Mouse (Mus musculus): ENCODE measurements at regions not wholly inside any gene's neighbourhood (a gene's known extent, or its start where the extent isn't known, plus 50 kb on each side); places are given as distances from the start of the nearest gene placed in this dataset.
"Not testable (repeated sequence)": the region's sequence is repeated elsewhere in the genome, so short reads cannot be mapped to it uniquely, and the experiment has no call there.

- ATAC-seq (replicated peaks; ENCODE audit: low FRiP score, low read depth) (no peak; the same call in 1 of the 2 replicates), DNase-seq (ENCODE audit: low spot score) (peak; percentile 29)
- no peak for TF ChIP-seq CTCF (IDR thresholded peaks at IDR 0.05; ENCODE audit: low read depth)
- 32% methylated on average over 5 of the region's 5 CpGs for WGBS
- Histone ChIP-seq H3K4me3 (replicated peaks; ENCODE audit: low read depth, low read length) (no peak overlapping the region), H3K4me2 (ENCODE audit: low read length) (no peak overlapping the region), H3K27ac (no peak overlapping the region), H3K9ac (ENCODE audit: low read depth, low read length) (no peak overlapping the region), H3K36me3 (ENCODE audit: insufficient read depth, low read length) (no peaks in the 10 kb centered on the region), H3K4me1 (replicated peaks; ENCODE audit: insufficient read depth, low read length) (no peaks in the 10 kb centered on the region), H3K9me3 (replicated peaks; ENCODE audit: low read length) (0 out of 2 replicates have a peak, but pooled peaks cover 3% of the 10 kb centered on the region), H3K27me3 (ENCODE audit: insufficient read depth, low read length) (no peaks in the 10 kb centered on the region)
These were observed 280.7 kb downstream of the Setd4 start for GRCm38 (mm10) chr16:93323172-93323571.

GRCm38 (mm10) chr16:93319581-93319980 lies 284.3 kb downstream of the Setd4 start:
- TF ChIP-seq CTCF (IDR thresholded peaks at IDR 0.05; ENCODE audit: low read depth) = no peak
- WGBS = 72% methylated on average over 5 of the region's 5 CpGs
- no peak overlapping the region for H3K27ac ChIP-seq
- no peaks in the 10 kb centered on the region for H3K27me3 ChIP-seq (ENCODE audit: insufficient read depth, low read length)
- 0 out of 2 replicates have a peak, but pooled peaks cover 2% of the 10 kb centered on the region for H3K9me3 ChIP-seq (replicated peaks; ENCODE audit: low read length)
- ATAC-seq (replicated peaks; ENCODE audit: low FRiP score, low read depth) (no peak), DNase-seq (ENCODE audit: low spot score) (no peak)
- H3K9ac ChIP-seq (ENCODE audit: low read depth, low read length) = no peak overlapping the region
- H3K36me3 ChIP-seq (ENCODE audit: insufficient read depth, low read length) = no peaks in the 10 kb centered on the region
- no peak overlapping the region for H3K4me3 ChIP-seq (replicated peaks; ENCODE audit: low read depth, low read length)
- H3K4me1 ChIP-seq (replicated peaks; ENCODE audit: insufficient read depth, low read length) = no peaks in the 10 kb centered on the region
- no peak overlapping the region for H3K4me2 ChIP-seq (ENCODE audit: low read length)

- no peak overlapping the region for H3K9ac ChIP-seq (ENCODE audit: low read depth, low read length)
- TF ChIP-seq CTCF (IDR thresholded peaks at IDR 0.05; ENCODE audit: low read depth) = no peak
- H3K4me1 ChIP-seq (replicated peaks; ENCODE audit: insufficient read depth, low read length) = no peaks in the 10 kb centered on the region
- H3K4me3 ChIP-seq (replicated peaks; ENCODE audit: low read depth, low read length) = no peak overlapping the region
- no peak for DNase-seq (ENCODE audit: low spot score)
- no peak overlapping the region for H3K27ac ChIP-seq
- no peaks in the 10 kb centered on the region for H3K36me3 ChIP-seq (ENCODE audit: insufficient read depth, low read length)
- WGBS = 57% methylated on average over 12 of the region's 12 CpGs
- no peak for ATAC-seq (replicated peaks; ENCODE audit: low FRiP score, low read depth)
- no peaks in the 10 kb centered on the region for H3K9me3 ChIP-seq (replicated peaks; ENCODE audit: low read length)
- H3K27me3 ChIP-seq (ENCODE audit: insufficient read depth, low read length) = no peaks in the 10 kb centered on the region
- H3K4me2 ChIP-seq (ENCODE audit: low read length) = no peak overlapping the region
These were observed 292.2 kb downstream of the Setd4 start for GRCm38 (mm10) chr16:93311644-93312043.

GRCm38 (mm10) chr16:93308666-93309360 lies 295.1 kb downstream of the Setd4 start:
- Histone ChIP-seq H3K36me3 (ENCODE audit: insufficient read depth, low read length) (no peaks in the 10 kb centered on the region), H3K4me1 (replicated peaks; ENCODE audit: insufficient read depth, low read length) (no peaks in the 10 kb centered on the region), H3K4me2 (ENCODE audit: low read length) (no peak overlapping the region), H3K4me3 (replicated peaks; ENCODE audit: low read depth, low read length) (no peak overlapping the region), H3K27me3 (ENCODE audit: insufficient read depth, low read length) (no peaks in the 10 kb centered on the region), H3K9me3 (replicated peaks; ENCODE audit: low read length) (no peaks in the 10 kb centered on the region), H3K27ac (no peak overlapping the region), H3K9ac (ENCODE audit: low read depth, low read length) (no peak overlapping the region)
- ATAC-seq (replicated peaks; ENCODE audit: low FRiP score, low read depth) = peak; percentile 29
- no peak for TF ChIP-seq CTCF (IDR thresholded peaks at IDR 0.05; ENCODE audit: low read depth)
- WGBS = 81% methylated on average over 2 of the region's 2 CpGs
- no peak for DNase-seq (ENCODE audit: low spot score)

DNA sequence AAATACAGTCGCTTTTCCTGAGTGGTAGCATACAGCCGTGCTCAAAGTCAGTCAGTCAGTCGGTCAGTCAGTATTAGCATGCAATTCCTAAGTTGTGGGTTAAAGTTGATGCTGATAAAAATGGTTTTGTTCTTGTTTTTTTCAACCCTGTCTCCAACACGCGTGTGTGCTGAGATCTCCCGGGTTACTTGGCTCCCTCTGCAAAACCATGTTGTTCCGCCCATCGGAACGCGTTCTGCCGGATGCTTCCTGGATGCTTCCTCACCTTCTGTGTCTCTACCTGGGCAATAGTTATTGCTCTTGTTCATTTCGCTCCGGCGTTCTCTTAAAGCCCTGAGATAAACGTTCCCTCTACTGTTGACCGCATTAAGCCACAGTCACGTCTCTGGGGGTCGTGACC lies 296.9 kb downstream of the Setd4 start:
- no peak for ATAC-seq (replicated peaks; ENCODE audit: low FRiP score, low read depth)
- H3K9me3 ChIP-seq (replicated peaks; ENCODE audit: low read length) = no peaks in the 10 kb centered on the region
- H3K4me2 ChIP-seq (ENCODE audit: low read length) = no peak overlapping the region
- H3K36me3 ChIP-seq (ENCODE audit: insufficient read depth, low read length) = no peaks in the 10 kb centered on the region
- H3K4me3 ChIP-seq (replicated peaks; ENCODE audit: low read depth, low read length) = no peak overlapping the region
- TF ChIP-seq CTCF (IDR thresholded peaks at IDR 0.05; ENCODE audit: low read depth) = no peak
- 90% methylated on average over 18 of the region's 18 CpGs for WGBS
- DNase-seq (ENCODE audit: low spot score) = no peak
- no peaks in the 10 kb centered on the region for H3K27me3 ChIP-seq (ENCODE audit: insufficient read depth, low read length)
- no peak overlapping the region for H3K27ac ChIP-seq
- H3K4me1 ChIP-seq (replicated peaks; ENCODE audit: insufficient read depth, low read length) = no peaks in the 10 kb centered on the region; the same call in 1 of the 2 replicates
- no peak overlapping the region for H3K9ac ChIP-seq (ENCODE audit: low read depth, low read length)

DNA sequence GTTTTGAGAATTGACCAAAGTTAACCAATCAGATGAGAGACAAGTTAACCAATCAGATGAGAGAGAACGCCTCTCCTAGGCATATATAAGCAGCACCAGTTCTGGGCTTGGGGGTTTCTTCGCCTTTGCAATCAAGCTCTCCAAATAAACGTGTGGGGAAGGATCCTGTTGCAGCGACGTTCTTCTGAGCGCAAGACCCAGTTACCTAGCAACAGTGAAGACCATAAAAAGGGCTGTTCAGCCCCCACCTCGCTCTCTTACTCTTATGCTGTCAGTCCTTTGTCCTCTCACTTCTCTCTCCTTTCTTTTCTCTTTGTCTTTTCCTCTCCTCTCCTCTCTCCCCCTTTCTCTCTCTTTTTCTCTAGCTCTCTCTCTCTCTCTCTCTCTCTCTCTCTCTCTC lies 297.7 kb downstream of the Setd4 start:
- not testable (repeated sequence) for H3K4me1 ChIP-seq (replicated peaks; ENCODE audit: insufficient read depth, low read length); H3K9me3 ChIP-seq (replicated peaks; ENCODE audit: low read length); ATAC-seq (replicated peaks; ENCODE audit: low FRiP score, low read depth); DNase-seq (ENCODE audit: low spot score); H3K4me2 ChIP-seq (ENCODE audit: low read length); H3K27me3 ChIP-seq (ENCODE audit: insufficient read depth, low read length); H3K36me3 ChIP-seq (ENCODE audit: insufficient read depth, low read length); H3K9ac ChIP-seq (ENCODE audit: low read depth, low read length); H3K27ac ChIP-seq; H3K4me3 ChIP-seq (replicated peaks; ENCODE audit: low read depth, low read length)
- 48% methylated on average over 7 of the region's 7 CpGs for WGBS

GRCm38 (mm10) chr16:93294430-93294829 lies 309.4 kb downstream of the Setd4 start:
- DNase-seq (ENCODE audit: low spot score) = peak; percentile 56

More at GRCm38 (mm10) chr16:93294430-93294829, 309.4 kb downstream of the Setd4 start:
- H3K9me3 ChIP-seq (replicated peaks; ENCODE audit: low read length) = no peaks in the 10 kb centered on the region
- no peaks in the 10 kb centered on the region for H3K36me3 ChIP-seq (ENCODE audit: insufficient read depth, low read length)
- H3K4me2 ChIP-seq (ENCODE audit: low read length) = no peak overlapping the region
- no peak overlapping the region for H3K4me3 ChIP-seq (replicated peaks; ENCODE audit: low read depth, low read length)
- TF ChIP-seq CTCF (IDR thresholded peaks at IDR 0.05; ENCODE audit: low read depth) = peak; percentile 29; the same call in 1 of the 2 replicates
- no peak overlapping the region for H3K9ac ChIP-seq (ENCODE audit: low read depth, low read length)
- 34% methylated on average over 5 of the region's 5 CpGs for WGBS
- ATAC-seq (replicated peaks; ENCODE audit: low FRiP score, low read depth) = no peak
- H3K27ac ChIP-seq = no peak overlapping the region
- no peaks in the 10 kb centered on the region for H3K27me3 ChIP-seq (ENCODE audit: insufficient read depth, low read length)
- H3K4me1 ChIP-seq (replicated peaks; ENCODE audit: insufficient read depth, low read length) = no peaks in the 10 kb centered on the region; the same call in 1 of the 2 replicates

All from kidney, postnatal 0 days (tissue).